Mouse (Mus musculus) embryonic facial prominence, embryonic 15.5 days (tissue): ENCODE data around the gene Kl. TPM values are rescaled to one million over a fixed set of nuclear protein-coding genes. Genes with fewer than 3 reads are reported as not detected.

Source experiments
- ATAC-seq: fragments of 200-750 bp; cut with Nextera tagmentation; 2 replicates; pipeline ENCODE4 v1.8.0; 2017; ENCODE audit warnings: low read depth, moderate TSS enrichment; ENCODE audit not compliant: insufficient number of reproducible peaks, low FRiP score, low TSS enrichment
- H3K27ac ChIP-seq: fragments of 300-500 bp; sonication (generic); replicated peaks from 2 replicates; pipeline ENCODE4 v1.5.1; 2015; ENCODE audit warnings: mild to moderate bottlenecking, inconsistent platforms
- H3K27me3 ChIP-seq: fragments of 300-500 bp; sonication (generic); 2 replicates; pipeline ENCODE4 v1.6.1; 2015; ENCODE audit warnings: inconsistent platforms
- H3K36me3 ChIP-seq: fragments of 300-500 bp; sonication (generic); 2 replicates; pipeline ENCODE4 v1.6.1; 2015; ENCODE audit warnings: mild to moderate bottlenecking, inconsistent platforms
- H3K4me1 ChIP-seq: fragments of 300-500 bp; sonication (generic); 2 replicates; pipeline ENCODE4 v1.6.1; 2015; ENCODE audit warnings: inconsistent platforms
- H3K4me2 ChIP-seq: fragments of 300-500 bp; sonication (generic); replicated peaks from 2 replicates; pipeline ENCODE4 v1.6.1; 2015; ENCODE audit warnings: mild to moderate bottlenecking, inconsistent platforms
- H3K4me3 ChIP-seq: fragments of 300-500 bp; sonication (generic); replicated peaks from 2 replicates; pipeline ENCODE4 v1.5.1; 2015; ENCODE audit warnings: mild to moderate bottlenecking, inconsistent platforms
- H3K9ac ChIP-seq: fragments of 300-500 bp; sonication (generic); 2 replicates; pipeline ENCODE4 v1.6.1; 2015; ENCODE audit warnings: inconsistent platforms
- H3K9me3 ChIP-seq: fragments of 300-500 bp; sonication (generic); replicated peaks from 2 replicates; pipeline ENCODE4 v1.6.1; 2016; ENCODE audit warnings: inconsistent platforms
- WGBS: fragments of 180-500 bp; shearing (Covaris S2); methylation state at CpG from one replicate; pipeline ENCODE4 v1.1.7; 2015; 5-methylcytosine and 5-hydroxymethylcytosine counted together
- polyA plus RNA-seq: library from polyadenylated mRNA; unstranded; fragments of >200 nt; fragmentation: Nextera tagmentation; extraction: Ambion mirVana; gene quantifications from 2 replicates; pipeline ENCODE4 v1.2.1, GENCODE M21; 2015

The Kl gene
- polyA plus RNA-seq, 1 experiment from 2014 or later: 0.13 TPM

DNA sequence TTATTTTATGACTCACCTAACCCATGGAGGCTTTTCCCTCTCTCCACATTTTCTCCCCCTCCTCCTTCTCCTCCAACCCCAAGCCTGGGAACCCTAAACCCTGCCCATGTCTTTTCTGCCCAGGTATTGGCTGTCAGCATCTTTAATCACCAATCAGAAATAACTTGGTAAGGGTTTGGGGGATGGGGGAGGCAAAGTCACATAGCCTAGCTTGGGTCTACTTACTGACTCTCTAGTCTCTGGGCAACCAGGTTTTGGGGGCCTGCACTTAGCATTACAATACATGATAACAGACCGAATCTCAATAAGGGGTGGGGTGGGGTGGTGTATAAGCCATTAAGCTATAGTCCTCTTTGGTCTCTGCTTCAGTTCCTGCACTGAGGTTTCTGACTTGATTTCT is 10.3 kb downstream of the Kl start:
- Histone ChIP-seq H3K36me3 (no peaks in the 10 kb centered on the region), H3K9me3 (no peaks in the 10 kb centered on the region), H3K4me3 (no peak overlapping the region), H3K9ac (no peak overlapping the region), H3K4me2 (no peak overlapping the region), H3K27ac (no peak overlapping the region), H3K27me3 (no peaks in the 10 kb centered on the region), H3K4me1 (no peaks in the 10 kb centered on the region)
- 84% methylated on average over 1 of the region's 1 CpGs for WGBS
- ATAC-seq: no peak

DNA sequence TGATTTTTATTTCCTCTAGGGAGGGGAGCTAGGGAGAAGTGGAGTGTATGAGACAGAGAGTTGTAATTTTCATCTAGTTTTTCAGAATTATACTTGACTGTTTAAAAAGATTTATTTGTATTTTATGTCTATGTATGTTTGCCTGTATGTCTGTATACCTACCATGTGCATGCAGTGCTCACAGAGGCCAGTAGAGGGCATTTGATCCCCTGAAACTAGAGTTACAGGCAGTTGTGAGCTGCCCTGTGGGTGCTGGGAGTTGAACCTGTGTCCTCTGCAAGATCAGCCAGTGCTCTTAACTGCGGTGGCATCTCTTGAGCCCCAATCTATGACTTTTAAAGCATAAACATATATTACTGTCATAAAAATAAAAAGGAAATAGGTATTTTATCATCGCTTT is 15.5 kb downstream of the Kl start:
- over 99% methylated on average over 2 of the region's 2 CpGs for WGBS
- H3K9me3 ChIP-seq: no peaks in the 10 kb centered on the region; the same call in 1 of the 2 replicates
- H3K9ac ChIP-seq: no peak overlapping the region
- 0 out of 2 replicates have a peak, but pooled peaks cover 6% of the 10 kb centered on the region for H3K4me1 ChIP-seq
- no peak overlapping the region for H3K27ac ChIP-seq
- ATAC-seq: no peak
- H3K36me3 ChIP-seq: no peaks in the 10 kb centered on the region
- no peak overlapping the region for H3K4me3 ChIP-seq
- no peak overlapping the region for H3K4me2 ChIP-seq
- H3K27me3 ChIP-seq: no peaks in the 10 kb centered on the region

DNA sequence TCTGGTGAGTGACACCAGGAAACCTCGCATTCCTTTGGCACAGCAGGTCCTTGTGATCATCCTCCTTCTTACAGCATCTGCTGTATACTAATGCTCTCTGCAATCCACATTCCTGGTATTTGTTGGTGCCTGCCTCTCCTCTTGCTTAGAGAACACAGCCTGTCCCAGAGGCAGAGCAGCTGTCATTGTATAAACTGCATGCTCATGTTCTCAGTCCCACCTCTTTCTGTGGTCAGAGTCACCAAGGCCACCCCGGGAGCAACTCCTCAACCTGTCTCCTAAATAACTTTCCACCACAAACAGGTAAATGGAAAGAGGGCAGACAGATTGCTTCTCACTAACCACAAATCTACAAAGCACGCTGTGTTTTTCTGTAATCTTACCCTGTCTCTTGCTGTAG is 18.1 kb downstream of the Kl start:
- WGBS: 29% methylated on average over 3 of the region's 3 CpGs

DNA sequence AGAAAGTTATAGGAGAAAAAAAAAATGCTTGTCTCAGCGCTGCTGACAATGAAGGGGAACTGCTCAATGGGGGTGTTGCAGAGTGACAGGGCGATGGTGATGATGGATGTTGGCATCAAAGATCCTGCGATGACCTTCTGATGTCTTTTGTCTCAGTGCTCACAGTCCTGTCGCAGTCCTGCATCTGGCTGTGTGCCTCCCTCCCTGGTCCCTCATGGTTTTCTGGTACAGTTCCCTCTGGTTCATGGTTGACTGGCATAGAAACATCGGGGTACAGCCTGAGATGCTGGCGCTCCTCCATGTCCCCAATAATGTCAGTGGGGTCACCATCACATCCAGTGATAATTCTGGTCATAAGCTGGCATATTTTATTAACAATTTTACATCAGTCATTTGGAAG is 18.7 kb downstream of the Kl start:
- 0 out of 2 replicates have a peak, but pooled peaks cover 6% of the 10 kb centered on the region for H3K4me1 ChIP-seq
- no peak for ATAC-seq
- 78% methylated on average over 6 of the region's 6 CpGs for WGBS
- H3K27ac ChIP-seq: no peak overlapping the region
- H3K36me3 ChIP-seq: no peaks in the 10 kb centered on the region
- H3K4me2 ChIP-seq: no peak overlapping the region
- no peak overlapping the region for H3K4me3 ChIP-seq
- no peaks in the 10 kb centered on the region for H3K27me3 ChIP-seq
- H3K9ac ChIP-seq: no peak overlapping the region
- H3K9me3 ChIP-seq: no peaks in the 10 kb centered on the region; the same call in 1 of the 2 replicates

More for the DNA sequence above, 18.1 kb downstream of the Kl start:
- H3K9ac ChIP-seq: no peak overlapping the region
- H3K4me1 ChIP-seq: 0 out of 2 replicates have a peak, but pooled peaks cover 6% of the 10 kb centered on the region
- ATAC-seq: no peak
- no peak overlapping the region for H3K4me2 ChIP-seq
- no peak overlapping the region for H3K27ac ChIP-seq
- H3K27me3 ChIP-seq: no peaks in the 10 kb centered on the region
- no peaks in the 10 kb centered on the region for H3K36me3 ChIP-seq
- H3K9me3 ChIP-seq: no peaks in the 10 kb centered on the region; the same call in 1 of the 2 replicates
- no peak overlapping the region for H3K4me3 ChIP-seq

DNA sequence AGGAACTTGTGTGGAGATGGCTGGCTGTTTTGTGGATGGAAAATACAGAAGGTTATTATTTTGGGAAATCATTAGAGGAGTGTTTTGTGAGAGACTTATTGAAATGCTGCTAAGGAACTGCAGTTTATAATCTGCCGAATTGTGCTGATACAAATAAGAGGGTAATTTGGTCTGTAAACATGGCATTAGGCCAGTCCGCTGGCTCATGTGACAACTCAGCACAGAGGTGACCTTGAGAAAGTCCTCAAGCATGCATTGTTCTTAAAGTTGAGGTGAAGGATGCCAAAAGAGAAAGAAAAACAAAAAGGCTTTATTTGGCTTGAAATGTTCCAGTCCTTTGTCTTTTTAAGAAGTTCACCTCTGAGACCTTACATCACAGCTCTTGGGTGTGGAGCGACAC is 21.8 kb downstream of the Kl start:
- 71% methylated on average over 3 of the region's 3 CpGs for WGBS
- Histone ChIP-seq H3K4me2 (no peak overlapping the region), H3K27ac (no peak overlapping the region), H3K36me3 (no peaks in the 10 kb centered on the region), H3K9ac (no peak overlapping the region), H3K4me1 (peaks cover 9% of the 10 kb centered on the region), H3K27me3 (no peaks in the 10 kb centered on the region), H3K9me3 (no peaks in the 10 kb centered on the region), H3K4me3 (no peak overlapping the region)
- ATAC-seq: no peak

DNA sequence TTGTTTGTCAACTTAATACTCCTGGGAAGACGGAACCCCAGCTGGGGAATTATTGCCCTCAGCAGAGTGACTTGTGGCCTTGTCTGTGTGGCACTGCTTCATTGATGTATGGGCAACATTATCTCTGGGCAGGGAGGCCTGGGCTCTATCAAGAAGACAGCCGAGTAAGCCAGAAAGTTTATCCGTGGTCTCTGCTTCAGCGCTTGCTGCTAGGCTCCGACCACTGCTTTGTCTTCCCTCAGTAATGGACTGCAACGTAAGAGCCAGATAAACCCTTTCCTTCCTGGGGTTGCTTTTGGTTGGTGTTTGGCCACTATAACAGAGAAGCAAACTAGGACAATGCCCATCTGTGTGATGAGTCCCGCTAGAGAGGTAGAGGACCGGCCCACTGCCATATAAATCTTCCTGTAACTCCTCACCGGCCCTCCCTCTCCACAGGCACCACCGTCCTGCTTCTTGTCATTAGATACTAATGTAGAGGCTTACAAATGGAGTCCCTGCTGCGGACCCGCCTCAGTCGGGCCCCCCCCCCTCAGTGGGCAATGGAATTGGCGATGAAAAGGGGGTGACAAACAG is 25.1 kb downstream of the Kl start:
- Histone ChIP-seq H3K36me3 (no peaks in the 10 kb centered on the region), H3K9me3 (no peaks in the 10 kb centered on the region), H3K9ac (no peak overlapping the region), H3K4me2 (no peak overlapping the region), H3K4me1 (peaks cover 5% of the 10 kb centered on the region), H3K4me3 (no peak overlapping the region), H3K27ac (no peak overlapping the region), H3K27me3 (no peaks in the 10 kb centered on the region)
- ATAC-seq: no peak
- WGBS: 84% methylated on average over 14 of the region's 14 CpGs

DNA sequence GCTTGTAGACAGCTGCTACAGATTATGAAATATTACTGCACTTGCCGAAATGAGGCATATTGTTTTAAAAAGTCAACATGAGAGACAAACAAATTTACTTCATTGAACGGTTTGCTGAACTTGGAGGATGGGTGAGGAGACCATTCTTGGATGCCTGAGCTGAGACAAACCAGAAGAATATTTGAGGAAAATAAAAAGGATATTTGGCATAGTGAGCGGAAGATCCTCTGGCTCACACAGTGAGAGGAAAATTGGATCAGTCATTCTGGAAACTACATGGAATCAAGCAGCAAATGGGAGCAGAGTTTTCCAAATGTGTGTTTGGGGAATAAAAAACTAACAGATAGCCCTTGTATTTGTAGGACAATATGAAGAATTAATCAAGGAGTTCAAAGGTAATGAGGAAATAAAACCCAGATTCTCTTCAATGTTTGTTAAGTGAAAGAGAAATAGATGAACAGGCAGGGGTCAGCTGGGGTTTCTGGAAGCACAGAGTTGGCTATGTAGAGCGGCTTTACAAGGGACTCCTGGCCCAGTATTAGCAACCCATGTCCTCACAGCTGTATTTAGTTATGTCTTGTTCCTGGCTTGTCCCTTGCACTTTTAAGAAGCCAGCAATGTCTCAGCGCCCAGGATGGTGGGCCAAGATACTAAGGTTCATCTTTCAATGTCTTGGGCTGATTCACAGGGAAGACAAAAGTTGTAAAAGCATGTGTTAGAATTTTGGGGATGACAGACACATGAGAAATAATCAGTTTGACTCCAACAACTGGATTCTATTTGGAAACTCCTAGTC is 27.1 kb downstream of the Kl start:
- Histone ChIP-seq H3K4me3 (no peak overlapping the region), H3K36me3 (no peaks in the 10 kb centered on the region), H3K4me2 (no peak overlapping the region), H3K27ac (no peak overlapping the region), H3K9ac (no peak overlapping the region), H3K4me1 (peaks cover 5% of the 10 kb centered on the region), H3K9me3 (no peaks in the 10 kb centered on the region), H3K27me3 (no peaks in the 10 kb centered on the region)
- WGBS: 42% methylated on average over 5 of the region's 5 CpGs
- peak; percentile 76 for ATAC-seq

DNA sequence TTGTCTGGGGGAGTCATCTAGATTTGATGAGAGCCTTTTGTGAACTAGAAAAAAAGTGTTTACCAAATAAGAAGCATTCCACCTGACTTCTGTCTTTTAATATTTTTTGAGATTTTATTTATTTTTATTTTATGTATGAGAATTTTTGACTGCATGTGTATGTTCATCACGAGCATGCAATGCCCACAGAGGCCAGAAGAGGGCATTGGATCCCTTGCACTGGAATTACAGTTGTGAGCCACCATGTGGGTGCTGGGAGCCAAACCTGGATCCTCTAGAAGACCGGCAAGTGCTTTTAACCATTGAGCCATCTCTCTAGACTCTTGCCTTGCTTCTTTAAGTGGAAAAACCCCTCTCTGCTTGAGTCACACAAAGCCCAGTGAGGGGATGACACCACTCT is 29.7 kb downstream of the Kl start:
- no peak for ATAC-seq
- H3K4me3 ChIP-seq: no peak overlapping the region
- no peaks in the 10 kb centered on the region for H3K36me3 ChIP-seq
- 91% methylated on average over 2 of the region's 2 CpGs for WGBS
- H3K4me1 ChIP-seq: peaks cover 5% of the 10 kb centered on the region
- H3K9me3 ChIP-seq: no peaks in the 10 kb centered on the region
- no peak overlapping the region for H3K9ac ChIP-seq
- H3K4me2 ChIP-seq: no peak overlapping the region
- no peak overlapping the region for H3K27ac ChIP-seq
- H3K27me3 ChIP-seq: no peaks in the 10 kb centered on the region

DNA sequence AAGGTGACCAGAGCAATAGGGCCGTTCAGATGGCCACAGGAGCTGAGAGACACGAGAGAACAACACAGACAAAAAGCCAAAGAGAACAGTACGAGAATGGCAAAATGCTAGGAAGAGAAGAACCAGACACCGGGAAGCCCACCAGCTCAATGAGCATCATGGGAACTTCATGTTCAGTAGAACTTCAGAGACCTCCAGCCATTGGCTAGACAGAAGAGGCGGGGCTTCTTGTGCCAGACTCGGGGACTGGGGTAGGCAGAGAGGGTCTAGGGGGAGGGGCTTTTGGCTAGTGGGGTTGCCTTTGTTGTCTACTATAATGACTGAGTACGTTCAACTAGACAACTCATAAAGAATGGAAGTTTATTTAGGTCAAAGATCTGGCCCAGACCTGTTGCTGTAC is 41.7 kb downstream of the Kl start:
- H3K27ac ChIP-seq: no peak overlapping the region
- H3K27me3 ChIP-seq: no peaks in the 10 kb centered on the region
- no peak overlapping the region for H3K4me3 ChIP-seq
- no peak overlapping the region for H3K4me2 ChIP-seq
- WGBS: 91% methylated on average over 7 of the region's 7 CpGs
- H3K4me1 ChIP-seq: no peaks in the 10 kb centered on the region
- no peaks in the 10 kb centered on the region for H3K36me3 ChIP-seq
- no peaks in the 10 kb centered on the region for H3K9me3 ChIP-seq
- ATAC-seq: no peak
- no peak overlapping the region for H3K9ac ChIP-seq

DNA sequence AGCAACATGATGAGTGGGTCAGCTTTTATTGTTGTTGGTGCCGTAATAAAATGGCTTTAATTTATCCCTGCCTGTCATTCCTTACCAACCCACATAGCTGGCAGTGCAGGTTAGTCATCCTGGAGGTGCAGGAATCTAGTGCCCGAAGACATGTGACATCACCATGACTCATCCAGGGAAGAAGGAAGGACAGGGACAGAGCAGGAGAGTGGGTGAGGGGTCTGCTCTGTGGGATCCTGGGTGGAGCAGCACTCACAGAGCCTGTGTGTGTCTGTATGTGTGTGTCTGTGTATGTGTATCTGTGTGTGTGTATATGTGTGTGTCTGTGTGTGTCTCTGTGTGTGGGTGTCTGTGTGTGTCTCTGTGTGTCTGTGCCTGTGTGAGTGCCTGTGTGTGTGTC is 44.2 kb downstream of the Kl start:
- Histone ChIP-seq H3K9ac (no peak overlapping the region), H3K9me3 (no peaks in the 10 kb centered on the region), H3K36me3 (no peaks in the 10 kb centered on the region), H3K4me3 (no peak overlapping the region), H3K27ac (no peak overlapping the region), H3K27me3 (no peaks in the 10 kb centered on the region), H3K4me1 (no peaks in the 10 kb centered on the region), H3K4me2 (no peak overlapping the region)
- WGBS: 70% methylated on average over 2 of the region's 2 CpGs
- no peak for ATAC-seq

DNA sequence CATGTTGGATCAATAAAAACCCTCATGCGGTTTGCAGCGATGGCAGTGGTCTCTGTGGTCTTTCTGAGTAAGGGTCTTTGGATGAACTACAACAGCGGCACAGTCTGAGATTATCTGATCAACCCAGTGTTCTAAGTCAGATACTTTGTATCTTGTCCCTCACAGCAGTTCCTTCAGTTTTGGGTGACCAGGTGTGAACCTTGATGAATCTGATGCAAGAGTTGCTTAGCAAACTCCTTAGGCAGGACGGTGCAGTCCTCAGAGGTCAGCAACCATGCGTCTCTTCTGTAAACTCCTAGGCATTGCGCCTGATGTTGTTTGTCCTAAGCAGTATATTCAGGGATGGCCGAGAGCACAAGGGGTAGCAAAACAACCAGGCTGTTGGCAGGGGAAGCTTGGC is 48.7 kb downstream of the Kl start:
- H3K4me1 ChIP-seq: no peaks in the 10 kb centered on the region
- no peak overlapping the region for H3K9ac ChIP-seq
- H3K36me3 ChIP-seq: no peaks in the 10 kb centered on the region
- no peaks in the 10 kb centered on the region for H3K9me3 ChIP-seq
- H3K4me2 ChIP-seq: no peak overlapping the region
- H3K4me3 ChIP-seq: no peak overlapping the region
- H3K27me3 ChIP-seq: no peaks in the 10 kb centered on the region
- WGBS: 90% methylated on average over 7 of the region's 7 CpGs
- H3K27ac ChIP-seq: no peak overlapping the region
- ATAC-seq: no peak

DNA sequence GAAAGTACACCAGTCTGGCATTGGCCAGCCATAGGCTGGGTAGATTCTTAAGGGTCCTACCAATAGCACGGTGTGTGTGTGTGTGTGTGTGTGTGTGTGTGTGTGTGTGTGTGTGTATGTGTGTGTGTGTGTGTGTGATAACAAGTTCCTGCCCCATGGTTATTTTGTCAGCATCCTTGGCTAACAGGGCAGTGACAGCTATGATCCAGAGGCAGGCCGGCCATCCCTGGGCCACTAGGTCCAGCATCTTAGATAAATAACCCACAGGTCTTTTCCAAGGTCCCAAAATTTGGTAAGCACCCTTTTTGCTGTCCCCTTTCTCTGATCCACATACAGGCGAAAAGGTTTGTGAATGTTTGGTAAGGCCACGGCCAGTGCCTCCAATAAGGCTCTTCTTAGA is 49.6 kb downstream of the Kl start:
- Histone ChIP-seq H3K9me3 (no peaks in the 10 kb centered on the region), H3K36me3 (no peaks in the 10 kb centered on the region), H3K27me3 (no peaks in the 10 kb centered on the region), H3K27ac (no peak overlapping the region), H3K4me1 (no peaks in the 10 kb centered on the region), H3K4me3 (no peak overlapping the region), H3K4me2 (no peak overlapping the region), H3K9ac (no peak overlapping the region)
- no peak for ATAC-seq
- WGBS: 93% methylated on average over 4 of the region's 4 CpGs
